Mouse (Mus musculus) cerebellum, adult (tissue): ENCODE measurements around the gene Mchr1.
"Not testable (repeated sequence)": the region's sequence is repeated elsewhere in the genome, so short reads cannot be mapped to it uniquely, and the experiment has no call there.

Source experiments
- ATAC-seq: cut with Nextera tagmentation; 2 replicates; pipeline ENCODE4 v1.9.2; 2017; ENCODE audit warnings: mild to moderate bottlenecking, moderate library complexity, mixed read lengths; ENCODE audit not compliant: insufficient number of reproducible peaks, low FRiP score, low TSS enrichment

The Mchr1 gene

GRCm38 (mm10) chr15:81235086-81235920, at the start of gene Mchr1:
Mchr1 (plus strand) TSS chr15:81235499.
- ATAC-seq, result peak; percentile 49; the same call in 1 of the 2 replicates

GRCm38 (mm10) chr15:81189061-81189460, 46.2 kb upstream of the Mchr1 start:
- no peak for ATAC-seq

GRCm38 (mm10) chr15:81190011-81190629, 45.2 kb upstream of the Mchr1 start:
- ATAC-seq, result peak; percentile 8; the same call in 1 of the 2 replicates

- peak; percentile 99 for ATAC-seq
Observed at GRCm38 (mm10) chr15:81190630-81191178, 44.6 kb upstream of the Mchr1 start, which contains the start of gene Mrtfa. Mrtfa (minus strand) TSS chr15:81190757.

GRCm38 (mm10) chr15:81191303-81191702, 44.0 kb upstream of the Mchr1 start:
- ATAC-seq, result no peak

GRCm38 (mm10) chr15:81192316-81192715, 43.0 kb upstream of the Mchr1 start:
- no peak for ATAC-seq

- no peak for ATAC-seq
Observed at GRCm38 (mm10) chr15:81192858-81193257, 42.4 kb upstream of the Mchr1 start.

- no peak for ATAC-seq
Observed at GRCm38 (mm10) chr15:81194791-81195190, 40.5 kb upstream of the Mchr1 start.

- no peak for ATAC-seq
Observed at GRCm38 (mm10) chr15:81195447-81195846, 39.9 kb upstream of the Mchr1 start.

- ATAC-seq, result no peak
Observed at GRCm38 (mm10) chr15:81197197-81197596, 38.1 kb upstream of the Mchr1 start.

GRCm38 (mm10) chr15:81198447-81198846, 36.9 kb upstream of the Mchr1 start:
- no peak for ATAC-seq

GRCm38 (mm10) chr15:81199372-81199959, 35.8 kb upstream of the Mchr1 start:
- no peak for ATAC-seq

GRCm38 (mm10) chr15:81202462-81202861, 32.8 kb upstream of the Mchr1 start:
- no peak for ATAC-seq

GRCm38 (mm10) chr15:81210496-81210895, 24.8 kb upstream of the Mchr1 start:
- no peak for ATAC-seq

GRCm38 (mm10) chr15:81212976-81213375, 22.3 kb upstream of the Mchr1 start:
- ATAC-seq, result no peak

- ATAC-seq, result no peak
Observed at GRCm38 (mm10) chr15:81216906-81217653, 18.2 kb upstream of the Mchr1 start.

GRCm38 (mm10) chr15:81219054-81219453, 16.2 kb upstream of the Mchr1 start:
- no peak for ATAC-seq

- ATAC-seq, result not testable (repeated sequence)
Observed at GRCm38 (mm10) chr15:81220051-81220450, 15.2 kb upstream of the Mchr1 start.

GRCm38 (mm10) chr15:81221446-81221845, 13.9 kb upstream of the Mchr1 start:
- ATAC-seq, result no peak

- ATAC-seq, result no peak
Observed at GRCm38 (mm10) chr15:81225016-81225415, 10.3 kb upstream of the Mchr1 start.
